Mouse (Mus musculus): ENCODE measurements around the gene Tmem167. TPM values are rescaled to one million over a fixed set of nuclear protein-coding genes. Genes with fewer than 3 reads are reported as not detected.
"Not testable (repeated sequence)": the region's sequence is repeated elsewhere in the genome, so short reads cannot be mapped to it uniquely, and the experiment has no call there.

Tmem167 gene
- total RNA-seq (2021) = 1 to 10 TPM; 7.7 to 7.9 TPM
- long read RNA-seq, experiment 1, full-length matches to known transcripts = 74 of 79 reads
- long read RNA-seq, experiment 1, partial matches to known transcripts = 4 of 79 reads
- long read RNA-seq, experiment 1, other reads (novel, unspliced or antisense) = 1 of 79 reads
- long read RNA-seq, experiment 2, full-length matches to known transcripts = 73 of 81 reads
- long read RNA-seq, experiment 2, partial matches to known transcripts = 3 of 81 reads
- long read RNA-seq, experiment 2, other reads (novel, unspliced or antisense) = 5 of 81 reads

GRCm38 (mm10) chr13:90088962-90089824, at the start of gene Tmem167, which contains the start of gene Xrcc4:
Gene Tmem167, plus strand, starts transcription at chr13:90089123.
Gene Xrcc4, minus strand, starts transcription at chr13:90089608.
- DNase-seq = peak; percentile 97

- no peak for DNase-seq
Observed at GRCm38 (mm10) chr13:90039613-90040012, 49.3 kb upstream of the Tmem167 start.

- no peak for DNase-seq
Observed at GRCm38 (mm10) chr13:90051735-90052134, 37.2 kb upstream of the Tmem167 start.

GRCm38 (mm10) chr13:90052408-90052807, 36.5 kb upstream of the Tmem167 start:
- DNase-seq = no peak

GRCm38 (mm10) chr13:90061877-90062276, 27.0 kb upstream of the Tmem167 start:
- DNase-seq = no peak

- DNase-seq = no peak
Observed at GRCm38 (mm10) chr13:90089825-90090183, 881 bp downstream of the Tmem167 start.

GRCm38 (mm10) chr13:90101514-90101913, 12.6 kb downstream of the Tmem167 start:
- no peak for DNase-seq

- DNase-seq = no peak
Observed at GRCm38 (mm10) chr13:90106139-90106538, 17.2 kb downstream of the Tmem167 start.

- not testable (repeated sequence) for DNase-seq
Observed at GRCm38 (mm10) chr13:90108746-90109145, 19.8 kb downstream of the Tmem167 start.

- no peak for DNase-seq
Observed at GRCm38 (mm10) chr13:90111681-90112080, 22.8 kb downstream of the Tmem167 start.

- peak; percentile 31 for DNase-seq
Observed at GRCm38 (mm10) chr13:90136156-90136910, 47.4 kb downstream of the Tmem167 start.

- DNase-seq = no peak
Observed at GRCm38 (mm10) chr13:90141681-90142080, 52.8 kb downstream of the Tmem167 start.

GRCm38 (mm10) chr13:90143245-90143644, 54.3 kb downstream of the Tmem167 start:
- DNase-seq = no peak

- DNase-seq = no peak
Observed at GRCm38 (mm10) chr13:90151881-90152280, 63.0 kb downstream of the Tmem167 start.

GRCm38 (mm10) chr13:90152536-90153273, 63.8 kb downstream of the Tmem167 start:
- no peak for DNase-seq

- no peak for DNase-seq
Observed at GRCm38 (mm10) chr13:90164147-90164546, 75.2 kb downstream of the Tmem167 start.

- no peak for DNase-seq
Observed at GRCm38 (mm10) chr13:90167044-90167443, 78.1 kb downstream of the Tmem167 start.

- no peak for DNase-seq
Observed at GRCm38 (mm10) chr13:90170100-90170781, 81.3 kb downstream of the Tmem167 start.

GRCm38 (mm10) chr13:90170782-90171179, 81.9 kb downstream of the Tmem167 start:
- no peak for DNase-seq

- DNase-seq = no peak
Observed at GRCm38 (mm10) chr13:90171390-90171789, 82.5 kb downstream of the Tmem167 start.

GRCm38 (mm10) chr13:90175662-90176061, 86.7 kb downstream of the Tmem167 start:
- no peak for DNase-seq
